Mouse (Mus musculus): Measurements from ENCODE around the gene Ints7. TPM values are rescaled to one million over a fixed set of nuclear protein-coding genes. Genes with fewer than 3 reads are reported as not detected.

Ints7 gene
- polyA plus RNA-seq, 1 experiment from 2014 or later = 49.7 TPM

GRCm38 (mm10) chr1:191587062-191587461, 11.6 kb downstream of the Ints7 start:
- Histone ChIP-seq H3K27ac (replicated peaks) (no peak overlapping the region), H3K4me1 (no peaks in the 10 kb centered on the region), H3K9me3 (no peaks in the 10 kb centered on the region), H3K27me3 (no peaks in the 10 kb centered on the region), H3K4me2 (replicated peaks) (no peak overlapping the region), H3K36me3 (peaks cover 54% of the 10 kb centered on the region), H3K4me3 (no peak overlapping the region), H3K9ac (replicated peaks) (no peak overlapping the region)
- WGBS = 100% methylated on average over 3 of the region's 3 CpGs
- ATAC-seq (replicated peaks) = no peak

- no peak overlapping the region for H3K4me2 ChIP-seq (replicated peaks)
- H3K4me3 ChIP-seq = no peak overlapping the region
- H3K27ac ChIP-seq (replicated peaks) = no peak overlapping the region
- peaks cover 43% of the 10 kb centered on the region for H3K36me3 ChIP-seq
- no peak overlapping the region for H3K9ac ChIP-seq (replicated peaks)
- H3K9me3 ChIP-seq = no peaks in the 10 kb centered on the region
- no peaks in the 10 kb centered on the region for H3K4me1 ChIP-seq
- no peaks in the 10 kb centered on the region for H3K27me3 ChIP-seq
- 99% methylated on average over 2 of the region's 2 CpGs for WGBS
- no peak for ATAC-seq (replicated peaks)
Observed at GRCm38 (mm10) chr1:191588749-191589148, 13.3 kb downstream of the Ints7 start.

GRCm38 (mm10) chr1:191592016-191592720, 16.7 kb downstream of the Ints7 start:
- Histone ChIP-seq H3K4me3 (no peak overlapping the region), H3K9me3 (no peaks in the 10 kb centered on the region), H3K27me3 (no peaks in the 10 kb centered on the region), H3K4me1 (no peaks in the 10 kb centered on the region), H3K36me3 (peaks cover 44% of the 10 kb centered on the region), H3K27ac (replicated peaks) (no peak overlapping the region), H3K4me2 (replicated peaks) (no peak overlapping the region), H3K9ac (replicated peaks) (no peak overlapping the region)
- WGBS = 80% methylated on average over 12 of the region's 12 CpGs
- no peak for ATAC-seq (replicated peaks)

- ATAC-seq (replicated peaks) = no peak
- no peak overlapping the region for H3K9ac ChIP-seq (replicated peaks)
- no peak overlapping the region for H3K27ac ChIP-seq (replicated peaks)
- WGBS = 95% methylated on average over 8 of the region's 8 CpGs
- no peaks in the 10 kb centered on the region for H3K4me1 ChIP-seq
- H3K36me3 ChIP-seq = peaks cover 38% of the 10 kb centered on the region
- H3K27me3 ChIP-seq = no peaks in the 10 kb centered on the region
- H3K4me2 ChIP-seq (replicated peaks) = no peak overlapping the region
- H3K9me3 ChIP-seq = no peaks in the 10 kb centered on the region
- H3K4me3 ChIP-seq = no peak overlapping the region
Observed at GRCm38 (mm10) chr1:191596076-191596475, 20.6 kb downstream of the Ints7 start.

GRCm38 (mm10) chr1:191599210-191599609, 23.8 kb downstream of the Ints7 start:
- H3K36me3 ChIP-seq = peaks cover 40% of the 10 kb centered on the region
- H3K27ac ChIP-seq (replicated peaks) = no peak overlapping the region
- no peak overlapping the region for H3K4me2 ChIP-seq (replicated peaks)
- no peaks in the 10 kb centered on the region for H3K27me3 ChIP-seq
- no peak overlapping the region for H3K9ac ChIP-seq (replicated peaks)
- WGBS = 84% methylated on average over 5 of the region's 5 CpGs
- no peaks in the 10 kb centered on the region for H3K4me1 ChIP-seq
- no peak for ATAC-seq (replicated peaks)
- no peak overlapping the region for H3K4me3 ChIP-seq
- no peaks in the 10 kb centered on the region for H3K9me3 ChIP-seq

- Histone ChIP-seq H3K27ac (replicated peaks) (no peak overlapping the region), H3K27me3 (no peaks in the 10 kb centered on the region), H3K4me3 (no peak overlapping the region), H3K4me1 (no peaks in the 10 kb centered on the region), H3K9me3 (no peaks in the 10 kb centered on the region), H3K36me3 (peaks cover 59% of the 10 kb centered on the region), H3K4me2 (replicated peaks) (no peak overlapping the region), H3K9ac (replicated peaks) (no peak overlapping the region)
- 54% methylated on average over 3 of the region's 3 CpGs for WGBS
- ATAC-seq (replicated peaks) = no peak
Observed at GRCm38 (mm10) chr1:191604690-191605089, 29.3 kb downstream of the Ints7 start.

GRCm38 (mm10) chr1:191609051-191609450, 33.6 kb downstream of the Ints7 start:
- Histone ChIP-seq H3K27ac (replicated peaks) (no peak overlapping the region), H3K27me3 (no peaks in the 10 kb centered on the region), H3K36me3 (peaks cover 91% of the 10 kb centered on the region), H3K4me2 (replicated peaks) (no peak overlapping the region), H3K9me3 (no peaks in the 10 kb centered on the region), H3K4me1 (no peaks in the 10 kb centered on the region), H3K4me3 (no peak overlapping the region), H3K9ac (replicated peaks) (no peak overlapping the region)
- ATAC-seq (replicated peaks) = no peak
- WGBS = 96% methylated on average over 6 of the region's 6 CpGs

- ATAC-seq (replicated peaks) = no peak
- H3K4me2 ChIP-seq (replicated peaks) = no peak overlapping the region
- 88% methylated on average over 1 of the region's 1 CpGs for WGBS
- H3K9me3 ChIP-seq = no peaks in the 10 kb centered on the region
- H3K4me3 ChIP-seq = no peak overlapping the region
- H3K27me3 ChIP-seq = no peaks in the 10 kb centered on the region
- H3K36me3 ChIP-seq = peaks cover 93% of the 10 kb centered on the region
- no peak overlapping the region for H3K27ac ChIP-seq (replicated peaks)
- no peaks in the 10 kb centered on the region for H3K4me1 ChIP-seq
- no peak overlapping the region for H3K9ac ChIP-seq (replicated peaks)
Observed at GRCm38 (mm10) chr1:191609578-191609977, 34.1 kb downstream of the Ints7 start.

- WGBS = 96% methylated on average over 7 of the region's 7 CpGs
- Histone ChIP-seq H3K4me3 (no peak overlapping the region), H3K9me3 (no peaks in the 10 kb centered on the region), H3K4me1 (no peaks in the 10 kb centered on the region), H3K36me3 (peaks cover 93% of the 10 kb centered on the region), H3K27me3 (no peaks in the 10 kb centered on the region), H3K27ac (replicated peaks) (no peak overlapping the region), H3K4me2 (replicated peaks) (no peak overlapping the region), H3K9ac (replicated peaks) (no peak overlapping the region)
- no peak for ATAC-seq (replicated peaks)
Observed at GRCm38 (mm10) chr1:191610357-191610756, 34.9 kb downstream of the Ints7 start.

- Histone ChIP-seq H3K27me3 (no peaks in the 10 kb centered on the region), H3K9me3 (no peaks in the 10 kb centered on the region), H3K9ac (replicated peaks) (no peak overlapping the region), H3K36me3 (peaks cover 94% of the 10 kb centered on the region), H3K4me3 (no peak overlapping the region), H3K27ac (replicated peaks) (no peak overlapping the region), H3K4me1 (no peaks in the 10 kb centered on the region), H3K4me2 (replicated peaks) (no peak overlapping the region)
- 84% methylated on average over 9 of the region's 9 CpGs for WGBS
- no peak for ATAC-seq (replicated peaks)
Observed at GRCm38 (mm10) chr1:191611686-191612085, 36.2 kb downstream of the Ints7 start.

- H3K9me3 ChIP-seq = no peaks in the 10 kb centered on the region
- H3K27ac ChIP-seq (replicated peaks) = no peak overlapping the region
- ATAC-seq (replicated peaks) = no peak
- H3K9ac ChIP-seq (replicated peaks) = no peak overlapping the region
- no peaks in the 10 kb centered on the region for H3K4me1 ChIP-seq
- no peak overlapping the region for H3K4me2 ChIP-seq (replicated peaks)
- no peaks in the 10 kb centered on the region for H3K27me3 ChIP-seq
- H3K36me3 ChIP-seq = peaks cover 94% of the 10 kb centered on the region
- no peak overlapping the region for H3K4me3 ChIP-seq
- WGBS = 91% methylated on average over 16 of the region's 16 CpGs
Observed at GRCm38 (mm10) chr1:191612877-191613276, 37.4 kb downstream of the Ints7 start.

GRCm38 (mm10) chr1:191616245-191616644, 40.8 kb downstream of the Ints7 start:
- H3K9me3 ChIP-seq = no peaks in the 10 kb centered on the region
- H3K27ac ChIP-seq (replicated peaks) = no peak overlapping the region
- no peak overlapping the region for H3K4me3 ChIP-seq
- H3K9ac ChIP-seq (replicated peaks) = no peak overlapping the region
- WGBS = 61% methylated on average over 8 of the region's 8 CpGs
- H3K4me1 ChIP-seq = no peaks in the 10 kb centered on the region
- ATAC-seq (replicated peaks) = no peak
- H3K4me2 ChIP-seq (replicated peaks) = no peak overlapping the region
- peaks cover 94% of the 10 kb centered on the region for H3K36me3 ChIP-seq
- no peaks in the 10 kb centered on the region for H3K27me3 ChIP-seq

GRCm38 (mm10) chr1:191617589-191617988, 42.2 kb downstream of the Ints7 start:
- Histone ChIP-seq H3K27me3 (no peaks in the 10 kb centered on the region), H3K4me2 (replicated peaks) (no peak overlapping the region), H3K4me1 (no peaks in the 10 kb centered on the region), H3K9ac (replicated peaks) (no peak overlapping the region), H3K4me3 (no peak overlapping the region), H3K36me3 (peaks cover 90% of the 10 kb centered on the region), H3K27ac (replicated peaks) (no peak overlapping the region), H3K9me3 (no peaks in the 10 kb centered on the region)
- 90% methylated on average over 3 of the region's 3 CpGs for WGBS
- no peak for ATAC-seq (replicated peaks)
